ENCODE assay signal across 9 mouse cellular contexts in genomic region chr16:43979328-43980109, GRCm38 (mm10). TPM values are rescaled to one million over a fixed set of nuclear protein-coding genes. Genes with fewer than 3 reads are reported as not detected.
DNase-seq lines count a peak whose midpoint lies in the region; ATAC-seq and TF ChIP-seq lines count a peak whose summit lies in the region.
"Had no signal": no experiment of that assay in that cellular context is flagged by ENCODE, and none has a peak within 500 bp of the region (broad histone marks: within the 10 kb centered on the region; RNA-seq: fewer than 3 reads in every experiment).

TSS of gene Zdhhc23 (minus strand) at chr16:43979791.

- no peaks in the 10 kb centered on the region for H3K9me3 ChIP-seq in forebrain, embryonic 14.5 days (replicated peaks; ENCODE audit: control insufficient read depth, low read length)
- H3K9me3 ChIP-seq in intestine, postnatal 0 days (ENCODE audit: control insufficient read depth), result no peaks in the 10 kb centered on the region
- H3K9me3 ChIP-seq in limb, embryonic 15.5 days, result no peaks in the 10 kb centered on the region
- H3K9me3 ChIP-seq in midbrain, embryonic 16.5 days (replicated peaks; ENCODE audit: control insufficient read depth, low read length, poor library complexity, severe bottlenecking), result no peaks in the 10 kb centered on the region
- no peaks in the 10 kb centered on the region for H3K9me3 ChIP-seq in stomach, embryonic 16.5 days (replicated peaks; ENCODE audit: control insufficient read depth, low read length)

- peak within 1 kb of the TSS; percentile 70 for H3K4me3 ChIP-seq in forebrain, embryonic 14.5 days (ENCODE audit: low read depth, low read length)
- H3K4me3 ChIP-seq in intestine, postnatal 0 days (ENCODE audit: low read depth, low read length), result peak within 1 kb of the TSS; percentile 86
- peak within 1 kb of the TSS; percentile 62 for H3K4me3 ChIP-seq in limb, embryonic 15.5 days
- H3K4me3 ChIP-seq in midbrain, embryonic 16.5 days (ENCODE audit: low read depth, low read length), result peak within 1 kb of the TSS; percentile 86
- peak within 1 kb of the TSS; percentile 79 for H3K4me3 ChIP-seq in stomach, embryonic 16.5 days (replicated peaks; ENCODE audit: low read length)
- H3K4me3 ChIP-seq: myocyte had no signal

- no peaks in the 10 kb centered on the region for H3K36me3 ChIP-seq in forebrain, embryonic 14.5 days (ENCODE audit: control insufficient read depth, insufficient read depth, low read length)
- no peaks in the 10 kb centered on the region; the same call in 1 of the 2 replicates for H3K36me3 ChIP-seq in intestine, postnatal 0 days (ENCODE audit: control insufficient read depth, insufficient read depth)
- H3K36me3 ChIP-seq in limb, embryonic 15.5 days, result no peaks in the 10 kb centered on the region
- H3K36me3 ChIP-seq in midbrain, embryonic 16.5 days (ENCODE audit: control insufficient read depth, insufficient read depth, low read length), result no peaks in the 10 kb centered on the region
- no peaks in the 10 kb centered on the region for H3K36me3 ChIP-seq in stomach, embryonic 16.5 days (ENCODE audit: control insufficient read depth, insufficient read depth, low read length)

- DNase-seq in frontal cortex, adult 2 months (ENCODE audit: extremely low spot score in 1 of 2, low spot score in 1 of 2), result no peak
- DNase-seq in frontal cortex, postnatal 36 days (ENCODE audit: low spot score in 2 of 2), result no peak
- DNase-seq in c-Kit-positive CD71-positive TER-119-positive erythroid progenitor cells, embryonic 14.5 days (ENCODE audit: low spot score), result peak; percentile 13
- DNase-seq in forebrain, embryonic 14.5 days (ENCODE audit: low spot score), result peak; percentile 23

- peak within 1 kb of the TSS; percentile 99 for H3K4me2 ChIP-seq in forebrain, embryonic 14.5 days (ENCODE audit: low read length)
- peak within 1 kb of the TSS; percentile 100 for H3K4me2 ChIP-seq in intestine, postnatal 0 days (replicated peaks; ENCODE audit: low read depth)
- H3K4me2 ChIP-seq in limb, embryonic 15.5 days, result peak within 1 kb of the TSS; percentile 99
- H3K4me2 ChIP-seq in midbrain, embryonic 16.5 days (ENCODE audit: low read length), result peak within 1 kb of the TSS; percentile 95
- H3K4me2 ChIP-seq in stomach, embryonic 16.5 days (ENCODE audit: low read depth, low read length), result peak within 1 kb of the TSS; percentile 99

- no peak for TF ChIP-seq CTCF in intestine, postnatal 0 days (IDR thresholded peaks at IDR 0.05; ENCODE audit: low read depth)

- H3K4me1 ChIP-seq in forebrain, embryonic 14.5 days (ENCODE audit: control insufficient read depth, insufficient read depth, low read length), result peaks cover 3% of the 10 kb centered on the region; the same call in 1 of the 2 replicates
- no peaks in the 10 kb centered on the region for H3K4me1 ChIP-seq in intestine, postnatal 0 days (replicated peaks; ENCODE audit: control insufficient read depth, insufficient read depth, low read length)
- H3K4me1 ChIP-seq in limb, embryonic 15.5 days, result peaks cover 8% of the 10 kb centered on the region; the same call in 1 of the 2 replicates
- H3K4me1 ChIP-seq in midbrain, embryonic 16.5 days (ENCODE audit: control insufficient read depth, insufficient read depth, low read length), result no peaks in the 10 kb centered on the region
- 0 out of 2 replicates have a peak, but pooled peaks cover 3% of the 10 kb centered on the region for H3K4me1 ChIP-seq in stomach, embryonic 16.5 days (ENCODE audit: control insufficient read depth, insufficient read depth, low read length)

- under 1% methylated on average over 94 of the region's 103 CpGs for WGBS in forebrain, embryonic 14.5 days
- WGBS in intestine, postnatal 0 days, result under 1% methylated on average over 80 of the region's 103 CpGs
- under 1% methylated on average over 75 of the region's 103 CpGs for WGBS in limb, embryonic 15.5 days
- WGBS in midbrain, embryonic 16.5 days, result under 1% methylated on average over 71 of the region's 103 CpGs
- under 1% methylated on average over 83 of the region's 103 CpGs for WGBS in stomach, embryonic 16.5 days

- H3K27me3 ChIP-seq in forebrain, embryonic 14.5 days (replicated peaks; ENCODE audit: control insufficient read depth, insufficient read depth, low read length), result no peaks in the 10 kb centered on the region
- H3K27me3 ChIP-seq in intestine, postnatal 0 days (replicated peaks; ENCODE audit: control insufficient read depth, insufficient read depth, low read length), result no peaks in the 10 kb centered on the region
- peaks cover 11% of the 10 kb centered on the region; the same call in 1 of the 2 replicates for H3K27me3 ChIP-seq in limb, embryonic 15.5 days
- no peaks in the 10 kb centered on the region for H3K27me3 ChIP-seq in midbrain, embryonic 16.5 days (ENCODE audit: control insufficient read depth, insufficient read depth, low read depth, low read length)
- no peaks in the 10 kb centered on the region for H3K27me3 ChIP-seq in stomach, embryonic 16.5 days (ENCODE audit: control insufficient read depth, insufficient read depth, low read length)

- no peak within 1 kb of the TSS for H3K27ac ChIP-seq in forebrain, embryonic 14.5 days (ENCODE audit: low read depth, low read length)
- no peak within 1 kb of the TSS for H3K27ac ChIP-seq in intestine, postnatal 0 days (ENCODE audit: low read depth, low read length)
- H3K27ac ChIP-seq in limb, embryonic 15.5 days, result no peak within 1 kb of the TSS
- H3K27ac ChIP-seq in midbrain, embryonic 16.5 days (ENCODE audit: low read length), result peak within 1 kb of the TSS; percentile 26; the same call in 1 of the 2 replicates
- no peak within 1 kb of the TSS for H3K27ac ChIP-seq in stomach, embryonic 16.5 days (ENCODE audit: low read length)

- peak; percentile 79 for ATAC-seq in forebrain, embryonic 14.5 days
- ATAC-seq in intestine, postnatal 0 days, result peak; percentile 89
- no peak for ATAC-seq in limb, embryonic 15.5 days (ENCODE audit: insufficient number of reproducible peaks, low FRiP score, low TSS enrichment, low read depth)
- peak; percentile 88 for ATAC-seq in midbrain, embryonic 16.5 days
- peak; percentile 86 for ATAC-seq in stomach, embryonic 16.5 days (ENCODE audit: insufficient read depth, low FRiP score)

- peak within 1 kb of the TSS; percentile 66 for H3K9ac ChIP-seq in forebrain, embryonic 14.5 days (ENCODE audit: low read length)
- H3K9ac ChIP-seq in intestine, postnatal 0 days (ENCODE audit: low read depth, low read length), result peak within 1 kb of the TSS; percentile 62
- H3K9ac ChIP-seq in limb, embryonic 15.5 days, result peak within 1 kb of the TSS; percentile 35
- H3K9ac ChIP-seq in midbrain, embryonic 16.5 days (ENCODE audit: low read depth, low read length), result peak within 1 kb of the TSS; percentile 89
- H3K9ac ChIP-seq in stomach, embryonic 16.5 days (ENCODE audit: low read length), result peak within 1 kb of the TSS; percentile 79

RNA-seq across cellular contexts. Expression of gene Zdhhc23, which starts in this region (rescaled TPM):
- polyA plus RNA-seq in frontal cortex, adult 2 months (2012; rRNA removed), result 12.2 and 13.2 TPM in 2 replicates
- polyA plus RNA-seq in forebrain, embryonic 14.5 days (2014; fragmentation: Nextera tagmentation; extraction: Ambion mirVana), result 1.3 and 2.4 TPM in 2 replicates
- 2.0 and 2.6 TPM in 2 replicates for polyA plus RNA-seq in intestine, postnatal 0 days (2015; fragmentation: Nextera tagmentation; extraction: Ambion mirVana)
- 0.47 and 1.2 TPM in 2 replicates for polyA plus RNA-seq in limb, embryonic 15.5 days (2015; fragmentation: Nextera tagmentation; extraction: Ambion mirVana)
- 4.9 and 5.1 TPM in 2 replicates for polyA plus RNA-seq in midbrain, embryonic 16.5 days (2015; fragmentation: Nextera tagmentation; extraction: Ambion mirVana)
- polyA plus RNA-seq in stomach, embryonic 16.5 days (2015; fragmentation: Nextera tagmentation; extraction: Ambion mirVana), result 3.0 and 3.2 TPM in 2 replicates
- polyA plus RNA-seq: myocyte had no signal

Comparison
In these comparisons a context has a peak if more than half of its experiments do, and no peak if none do; other contexts are left out.
1. DNase-seq: peak in c-Kit-positive CD71-positive TER-119-positive erythroid progenitor cells, embryonic 14.5 days (single experiment) and forebrain, embryonic 14.5 days (single experiment); none in frontal cortex, adult 2 months (0 of 2) and frontal cortex, postnatal 36 days (0 of 2).
2. H3K9ac ChIP-seq: peak in every context shown above with its lines; median percentile 89 in midbrain, embryonic 16.5 days; 79 in stomach, embryonic 16.5 days; 66 in forebrain, embryonic 14.5 days; 62 in intestine, postnatal 0 days; 35 in limb, embryonic 15.5 days.
3. Peak in every context shown above with its lines, with median percentiles within 50 percentile points of each other: H3K4me2 ChIP-seq and H3K4me3 ChIP-seq.